Mouse (Mus musculus) heart, adult 2 months (tissue): ENCODE measurements around the gene Olfr323. TPM values are rescaled to one million over a fixed set of nuclear protein-coding genes. Genes with fewer than 3 reads are reported as not detected.

Experiments used
- DNase-seq, 2 experiments: peaks; one replicate each; pipeline ENCODE4 v3.0.0; 2021
- H3K27ac ChIP-seq: fragments of 200-600 bp; 2 replicates; pipeline ENCODE4 v1.8.1; 2022
- H3K27me3 ChIP-seq: fragments of 200-500 bp; 2 replicates; pipeline ENCODE4 v1.6.1; 2012; ENCODE audit warnings: mild to moderate bottlenecking, low read length, inconsistent platforms, mixed read lengths; ENCODE audit not compliant: control insufficient read depth, insufficient read depth
- H3K36me3 ChIP-seq: fragments of 200-500 bp; 2 replicates; pipeline ENCODE4 v1.6.1; 2012; ENCODE audit warnings: low read length, inconsistent platforms; ENCODE audit not compliant: control insufficient read depth, insufficient read depth
- H3K4me1 ChIP-seq: fragments of 200-500 bp; 2 replicates; pipeline ENCODE4 v1.6.1; 2011; ENCODE audit warnings: low read length; ENCODE audit not compliant: control insufficient read depth, insufficient read depth
- H3K4me3 ChIP-seq: fragments of 200-600 bp; 2 replicates; pipeline ENCODE4 v1.8.1; 2022
- H3K79me2 ChIP-seq: fragments of 200-500 bp; replicated peaks from 2 replicates; pipeline ENCODE4 v1.6.1; 2012; ENCODE audit warnings: mild to moderate bottlenecking, inconsistent platforms, low read length, moderate library complexity, mixed read lengths; ENCODE audit not compliant: control insufficient read depth, insufficient read depth
- H3K9ac ChIP-seq: fragments of 200-500 bp; 2 replicates; pipeline ENCODE4 v1.6.1; 2012; ENCODE audit warnings: low read depth, mild to moderate bottlenecking, control low read depth, inconsistent platforms, low read length, mixed read lengths
- CTCF ChIP-seq: fragments of 200-600 bp; IDR thresholded peaks from 2 replicates; pipeline ENCODE4 v1.8.1; 2022; ENCODE audit warnings: antibody characterized with exemption, mild to moderate bottlenecking, moderate library complexity
- EP300 ChIP-seq: fragments of 200-500 bp; IDR thresholded peaks from 2 replicates; pipeline ENCODE4 v1.6.1; 2011; ENCODE audit warnings: low read depth, low read length, control low read depth; ENCODE audit not compliant: insufficient read depth
- POLR2A ChIP-seq: fragments of 200-500 bp; IDR thresholded peaks from 2 replicates; pipeline ENCODE4 v1.6.1; 2011; ENCODE audit warnings: mild to moderate bottlenecking, low read depth, low read length, control low read depth; ENCODE audit not compliant: insufficient read depth
- WGBS: fragments of 180-500 bp; shearing (Covaris S2); methylation state at CpG from one replicate; pipeline ENCODE4 v1.1.7; 2018; 5-methylcytosine and 5-hydroxymethylcytosine counted together
- intact Hi-C: fragments of 180-260 bp; cut with DNase I; formaldehyde crosslinking; loops from one replicate; pipeline ENCODE4 v1.15.1; 2025
- long read RNA-seq: library from polyadenylated mRNA; stranded (forward); transcript quantifications from one replicate; pipeline ENCODE4 v2.0.0, GENCODE M21; 2021
- polyA plus RNA-seq: library from polyadenylated mRNA; depleted of rRNA; stranded (reverse); fragments of >200 nt; gene quantifications from 2 replicates; pipeline ENCODE4 v1.2.3, GENCODE M21; 2012; rRNA removed
- total RNA-seq, 2 experiments: library from RNA; stranded (reverse); gene quantifications; 2 replicates each; pipeline ENCODE4 v1.2.3; 2021

Gene Olfr323
- not detected for total RNA-seq
- polyA plus RNA-seq = not detected in 2 replicates
- long read RNA-seq = 0 reads

DNA sequence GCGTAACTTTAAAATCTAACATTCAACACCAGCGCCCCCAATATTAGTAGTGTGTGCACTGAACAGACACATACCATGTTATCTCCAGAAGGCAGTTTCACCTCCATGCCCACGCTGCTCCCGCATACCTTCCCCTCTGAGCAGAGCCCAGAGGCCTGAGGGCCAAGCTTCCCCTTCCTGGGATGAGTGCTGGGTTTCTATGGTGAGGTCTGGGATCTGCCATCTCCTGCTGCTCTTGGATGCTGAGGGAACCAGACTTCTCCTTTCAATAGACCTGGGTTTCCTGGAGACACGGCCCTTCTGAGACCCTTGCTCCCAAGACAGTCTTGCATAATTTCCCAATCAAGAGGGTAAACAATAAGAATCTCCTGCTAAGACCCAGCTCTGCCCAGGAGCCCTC is at the start of gene Olfr323:
Gene Olfr323 (minus strand): TSS at position 101 of the 400 bp plus-strand sequence.
- Histone ChIP-seq H3K36me3 (no peaks in the 10 kb centered on the region), H3K4me1 (no peaks in the 10 kb centered on the region), H3K79me2 (no peaks in the 10 kb centered on the region), H3K4me3 (no peak within 1 kb of the TSS), H3K27ac (no peak within 1 kb of the TSS), H3K27me3 (no peaks in the 10 kb centered on the region), H3K9ac (no peak within 1 kb of the TSS)
- 74% methylated on average over 5 of the region's 5 CpGs for WGBS
- DNase-seq = no peak
- TF ChIP-seq EP300 (no peak), CTCF (no peak), POLR2A (no peak)
- intact Hi-C loops = loop anchor here (10.0 kb wide), 1 partner anchor 136 kb away; the partner anchor contains the start of gene Olfr332

DNA sequence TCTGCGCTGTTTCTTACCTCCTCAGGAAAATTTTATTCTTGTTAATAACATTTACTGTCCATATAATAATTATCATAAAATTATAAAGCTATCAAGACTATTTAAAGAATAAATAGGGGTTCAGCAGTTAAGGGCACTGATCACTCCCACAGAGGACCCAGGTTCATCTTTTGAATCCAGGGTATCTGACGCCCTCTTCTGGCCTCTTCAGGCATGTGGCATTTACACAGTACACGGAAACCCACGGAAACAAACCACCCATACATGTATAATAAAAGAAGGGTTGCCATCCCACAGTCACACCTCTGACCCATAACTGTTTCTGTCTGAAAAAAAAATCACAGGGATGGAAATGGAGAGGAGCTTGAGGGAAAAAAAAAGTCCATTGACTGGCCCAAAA is 41.5 kb upstream of the Olfr323 start:
- Histone ChIP-seq H3K36me3 (no peaks in the 10 kb centered on the region), H3K9ac (no peak overlapping the region), H3K27ac (no peak overlapping the region), H3K27me3 (no peaks in the 10 kb centered on the region), H3K4me1 (no peaks in the 10 kb centered on the region), H3K79me2 (no peaks in the 10 kb centered on the region), H3K4me3 (no peak overlapping the region)
- intact Hi-C loops = no loop called here
- DNase-seq = no peak
- TF ChIP-seq CTCF (peak; percentile 22; the same call in 1 of the 2 replicates), POLR2A (no peak)
- 53% methylated on average over 4 of the region's 4 CpGs for whole genome bisulfite sequencing

DNA sequence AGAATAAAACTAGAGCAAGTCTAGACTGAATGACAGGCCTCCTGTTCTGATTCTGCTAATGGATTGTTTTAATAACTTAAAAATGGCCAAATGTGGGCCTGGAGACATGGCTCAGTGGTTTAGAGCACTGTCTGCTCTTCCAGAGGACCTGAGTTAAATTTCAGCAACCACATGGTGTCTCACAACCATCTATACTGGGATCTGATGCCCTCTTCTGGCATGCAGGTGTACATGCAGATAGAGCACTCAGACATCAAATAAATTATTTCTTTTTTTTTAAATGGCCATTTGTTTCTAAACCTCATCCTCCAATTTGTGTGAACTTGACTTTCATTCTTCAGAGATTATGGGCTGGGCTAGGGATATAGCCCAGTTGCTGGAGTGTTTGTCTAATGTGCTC is 39.0 kb upstream of the Olfr323 start:
- intact Hi-C loops = no loop called here
- no peak overlapping the region for H3K27ac ChIP-seq

DNA sequence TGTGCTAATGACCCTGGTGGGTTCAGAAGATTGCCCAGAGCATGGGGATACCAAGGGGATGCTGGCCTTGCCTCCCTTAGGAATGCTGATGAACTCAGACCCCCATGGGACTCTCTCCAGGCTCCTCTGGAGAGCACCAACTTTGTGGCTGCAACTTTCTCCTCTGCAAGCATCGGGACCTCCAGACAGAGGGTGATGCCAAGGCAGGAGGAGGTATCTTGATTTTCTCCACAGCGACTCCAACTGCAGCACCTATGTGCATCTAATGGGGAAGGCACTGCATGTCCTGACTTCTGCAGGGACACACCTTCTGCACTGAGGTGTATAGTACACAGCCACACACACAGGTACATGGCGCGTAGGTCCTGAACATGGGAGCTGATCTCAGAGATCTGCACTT is 28.3 kb upstream of the Olfr323 start, which contains the start of gene Olfr322:
Gene Olfr322 (plus strand): TSS at position 187 of the 400 bp plus-strand sequence.
- intact Hi-C loops = no loop called here
- no peaks in the 10 kb centered on the region for H3K36me3 ChIP-seq
- no peaks in the 10 kb centered on the region for H3K27me3 ChIP-seq
- H3K9ac ChIP-seq = no peak within 1 kb of the TSS
- TF ChIP-seq POLR2A = no peak
- no peak for TF ChIP-seq CTCF
- TF ChIP-seq EP300 = no peak
- no peak within 1 kb of the TSS for H3K4me3 ChIP-seq
- DNase-seq = no peak
- H3K27ac ChIP-seq = no peak within 1 kb of the TSS
- WGBS = 89% methylated on average over 4 of the region's 4 CpGs
- H3K4me1 ChIP-seq = no peaks in the 10 kb centered on the region
- no peaks in the 10 kb centered on the region for H3K79me2 ChIP-seq

More for the DNA sequence above, 39.0 kb upstream of the Olfr323 start:
- DNase-seq = no peak
- Histone ChIP-seq H3K4me1 (no peaks in the 10 kb centered on the region), H3K36me3 (no peaks in the 10 kb centered on the region), H3K27me3 (no peaks in the 10 kb centered on the region), H3K79me2 (no peaks in the 10 kb centered on the region), H3K9ac (no peak overlapping the region), H3K4me3 (no peak overlapping the region)
- no peak for TF ChIP-seq EP300
- peak; percentile 18; the same call in 1 of the 2 replicates for TF ChIP-seq CTCF

DNA sequence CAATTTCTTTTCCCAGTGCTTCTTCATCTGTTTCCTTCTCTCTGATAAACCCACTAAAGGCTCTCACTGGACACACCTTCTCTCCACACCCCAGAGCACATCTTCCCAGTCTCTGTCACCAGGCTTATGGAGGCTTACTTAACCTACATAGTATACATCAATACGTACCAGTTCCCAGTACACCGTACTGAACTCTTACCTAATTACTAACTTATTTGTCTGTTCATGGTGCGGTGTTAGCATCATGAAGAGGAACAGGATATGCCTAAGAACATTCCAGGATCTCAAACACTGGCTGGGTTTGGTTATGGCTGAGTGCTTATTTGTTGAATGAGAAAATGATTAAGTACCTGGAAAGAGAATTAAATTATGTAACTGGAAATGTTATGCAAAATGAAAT is 24.9 kb upstream of the Olfr323 start:
- no peak overlapping the region for H3K4me3 ChIP-seq
- H3K9ac ChIP-seq = no peak overlapping the region
- no peaks in the 10 kb centered on the region for H3K36me3 ChIP-seq
- no peaks in the 10 kb centered on the region for H3K79me2 ChIP-seq
- H3K27me3 ChIP-seq = no peaks in the 10 kb centered on the region
- no peaks in the 10 kb centered on the region for H3K4me1 ChIP-seq
- WGBS = 86% methylated on average over 3 of the region's 3 CpGs
- H3K27ac ChIP-seq = no peak overlapping the region
- no peak for DNase-seq
- intact Hi-C loops = no loop called here
- TF ChIP-seq POLR2A (no peak), EP300 (no peak), CTCF (no peak)

- peak; percentile 72 for TF ChIP-seq CTCF
- TF ChIP-seq POLR2A = no peak
- Histone ChIP-seq H3K36me3 (no peaks in the 10 kb centered on the region), H3K9ac (no peak overlapping the region), H3K27me3 (peaks cover 3% of the 10 kb centered on the region), H3K27ac (no peak overlapping the region), H3K4me1 (no peaks in the 10 kb centered on the region), H3K4me3 (no peak overlapping the region), H3K79me2 (no peaks in the 10 kb centered on the region)
- intact Hi-C loops = no loop called here
- WGBS = 29% methylated on average over 6 of the region's 6 CpGs
- peak in 1 of 2 experiments; percentile 30 for DNase-seq
Observed at GRCm38 (mm10) chr11:58643350-58643749, 13.0 kb upstream of the Olfr323 start.
